Mouse (Mus musculus): Measurements from ENCODE around the gene Tmem132e.

Gene Tmem132e

GRCm38 (mm10) chr11:82428801-82429200 is 40.1 kb downstream of the Tmem132e start:
- no peak for DNase-seq (ENCODE audit: low spot score in 2 of 2)

- no peak for DNase-seq (ENCODE audit: low spot score in 2 of 2)
Observed at GRCm38 (mm10) chr11:82434091-82434831, 45.6 kb downstream of the Tmem132e start.

GRCm38 (mm10) chr11:82434832-82435182 is 46.1 kb downstream of the Tmem132e start:
- DNase-seq (ENCODE audit: low spot score in 2 of 2) = no peak

GRCm38 (mm10) chr11:82448485-82448884 is 59.8 kb downstream of the Tmem132e start:
- DNase-seq (ENCODE audit: low spot score in 2 of 2) = no peak

DNA sequence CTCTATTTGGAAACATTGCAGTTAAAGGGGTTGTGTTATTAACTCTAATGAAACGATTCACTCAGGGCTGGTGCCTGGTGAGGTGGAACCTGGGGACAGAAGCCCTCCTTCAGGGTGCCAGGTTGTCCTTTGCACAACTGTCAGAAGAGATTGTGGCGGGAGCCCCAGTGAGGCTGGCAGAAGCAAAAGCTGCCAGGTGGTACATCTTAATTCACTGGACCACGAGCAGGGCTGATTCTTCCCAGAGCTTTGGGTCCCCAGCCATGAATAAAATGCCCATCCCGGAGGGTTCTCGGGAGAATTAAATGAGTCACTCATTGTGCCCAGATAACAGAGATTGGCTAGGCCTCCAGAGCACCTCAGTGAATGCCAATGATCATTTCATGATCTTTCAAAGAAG is 63.8 kb downstream of the Tmem132e start:
- DNase-seq (ENCODE audit: low spot score in 2 of 2) = no peak

- DNase-seq (ENCODE audit: low spot score in 2 of 2) = no peak
Observed at GRCm38 (mm10) chr11:82453230-82453629, 64.5 kb downstream of the Tmem132e start.

DNA sequence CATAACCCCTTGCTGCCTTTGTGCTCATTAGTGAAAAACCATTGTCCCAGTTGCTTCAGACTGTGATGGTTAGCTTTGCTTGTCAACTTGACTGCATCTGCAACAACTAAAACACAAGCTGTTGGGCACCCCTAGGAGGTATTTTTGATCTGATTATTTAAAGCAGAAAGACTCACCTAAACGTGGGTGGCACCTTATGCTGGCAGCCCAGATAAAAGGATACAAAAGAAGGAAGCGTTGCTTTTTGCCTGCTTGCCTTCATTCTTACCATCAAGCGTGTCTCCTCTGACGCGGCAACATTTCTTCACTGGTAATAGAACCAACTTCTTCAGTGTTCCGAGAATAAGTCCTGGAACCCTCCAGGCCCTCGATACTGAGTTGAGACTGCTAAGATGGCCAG is 72.6 kb downstream of the Tmem132e start:
- DNase-seq (ENCODE audit: low spot score in 2 of 2) = no peak

DNA sequence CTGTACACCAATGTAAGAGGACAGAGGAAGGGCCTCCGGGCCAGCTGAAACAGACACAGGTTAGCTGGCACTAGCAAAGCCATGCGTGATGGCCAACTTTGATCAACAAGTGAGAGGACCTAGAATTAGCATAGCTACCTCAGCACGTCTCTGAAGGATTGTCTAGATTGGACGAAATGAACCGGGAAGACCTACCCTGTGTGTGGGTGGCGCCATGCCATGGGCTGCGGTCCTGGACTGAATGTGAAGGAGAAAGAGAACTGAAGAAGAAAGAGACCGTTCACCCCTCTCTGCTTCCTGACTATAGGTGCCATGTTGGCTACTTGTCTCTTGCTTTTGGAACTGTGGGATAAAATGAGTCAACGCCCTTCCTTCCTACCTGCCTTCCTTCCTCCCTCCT is 76.8 kb downstream of the Tmem132e start:
- no peak for DNase-seq (ENCODE audit: low spot score in 2 of 2)

- no peak for DNase-seq (ENCODE audit: low spot score in 2 of 2)
Observed at GRCm38 (mm10) chr11:82467218-82467617, 78.5 kb downstream of the Tmem132e start.

- DNase-seq (ENCODE audit: low spot score in 2 of 2) = no peak
Observed at GRCm38 (mm10) chr11:82471076-82471475, 82.4 kb downstream of the Tmem132e start.

- DNase-seq (ENCODE audit: low spot score in 2 of 2) = no peak
Observed at GRCm38 (mm10) chr11:82473137-82473621, 84.5 kb downstream of the Tmem132e start.

- no peak for DNase-seq (ENCODE audit: low spot score in 2 of 2)
Observed at GRCm38 (mm10) chr11:82476092-82476491, 87.4 kb downstream of the Tmem132e start.

- no peak for DNase-seq (ENCODE audit: low spot score in 2 of 2)
Observed at GRCm38 (mm10) chr11:82477412-82477811, 88.7 kb downstream of the Tmem132e start.

DNA sequence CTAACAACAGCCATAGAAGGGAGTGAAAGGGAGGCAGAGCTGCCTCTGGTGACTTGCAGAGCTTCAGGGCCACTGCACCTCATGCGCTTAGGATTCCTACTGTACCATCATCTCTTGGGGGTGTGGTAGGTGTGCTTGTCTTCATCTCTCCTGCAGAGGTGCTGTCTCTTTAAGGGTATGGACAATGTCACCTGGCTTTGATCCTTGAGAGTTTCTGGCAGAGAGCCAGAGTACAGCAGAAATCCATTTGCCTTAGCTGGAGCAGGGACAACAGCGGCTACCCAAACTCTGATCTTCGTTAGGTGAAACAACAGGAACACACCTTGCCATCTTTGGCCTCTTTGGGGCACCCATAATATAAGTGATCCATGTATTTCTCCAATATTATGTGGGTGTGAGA is 92.2 kb downstream of the Tmem132e start:
- DNase-seq (ENCODE audit: low spot score in 2 of 2) = no peak

DNA sequence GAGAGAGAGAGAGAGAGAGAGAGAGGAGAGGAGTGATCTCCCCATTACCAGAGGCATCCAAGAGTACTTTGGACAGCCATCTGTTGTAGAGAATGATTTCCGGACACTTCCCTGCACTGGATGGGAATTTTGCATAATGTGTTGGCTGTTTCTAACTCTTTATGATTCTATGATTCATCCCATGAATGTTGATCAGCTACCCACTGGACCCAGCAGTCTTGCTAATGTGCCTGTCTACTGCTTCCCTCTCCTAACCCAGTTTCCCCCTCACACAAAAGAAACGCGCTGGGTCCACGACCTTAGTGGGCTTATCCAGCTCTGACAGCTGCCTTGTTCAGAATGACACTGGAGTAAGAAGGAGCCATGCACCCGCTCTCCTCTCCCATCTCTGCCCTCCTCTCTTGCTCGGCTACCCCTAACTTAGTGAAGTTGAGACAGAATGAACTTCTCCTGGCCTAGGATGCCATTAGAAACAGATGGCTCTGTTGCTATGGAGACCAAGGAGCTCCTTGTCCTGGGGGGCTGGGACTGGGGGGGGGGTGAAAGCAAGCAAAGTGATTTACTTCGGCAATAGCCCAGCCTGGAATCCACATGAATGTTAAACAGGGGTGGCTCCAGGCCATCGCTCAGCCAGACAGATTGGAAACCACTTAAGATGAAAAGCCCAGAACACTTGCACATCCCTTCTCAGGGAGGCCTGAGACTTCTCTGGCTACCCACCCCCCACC is 98.8 kb downstream of the Tmem132e start:
- no peak for DNase-seq (ENCODE audit: low spot score in 2 of 2)

- no peak for DNase-seq (ENCODE audit: low spot score in 2 of 2)
Observed at GRCm38 (mm10) chr11:82490896-82491295, 102.2 kb downstream of the Tmem132e start.

Measured in spleen, postnatal 4 days (tissue).